Mouse (Mus musculus): ENCODE results near the gene Apopt1. TPM values are rescaled to one million over a fixed set of nuclear protein-coding genes. Genes with fewer than 3 reads are reported as not detected.

The Apopt1 gene
- 10.9 TPM for polyA plus RNA-seq (2015; fragmentation: Illumina TruSeq; extraction: RNeasy Lipid Tissue Mini Kit (QIAGEN cat#74804); ENCODE audit: insufficient read depth, low read depth, low replicate concordance)

DNA sequence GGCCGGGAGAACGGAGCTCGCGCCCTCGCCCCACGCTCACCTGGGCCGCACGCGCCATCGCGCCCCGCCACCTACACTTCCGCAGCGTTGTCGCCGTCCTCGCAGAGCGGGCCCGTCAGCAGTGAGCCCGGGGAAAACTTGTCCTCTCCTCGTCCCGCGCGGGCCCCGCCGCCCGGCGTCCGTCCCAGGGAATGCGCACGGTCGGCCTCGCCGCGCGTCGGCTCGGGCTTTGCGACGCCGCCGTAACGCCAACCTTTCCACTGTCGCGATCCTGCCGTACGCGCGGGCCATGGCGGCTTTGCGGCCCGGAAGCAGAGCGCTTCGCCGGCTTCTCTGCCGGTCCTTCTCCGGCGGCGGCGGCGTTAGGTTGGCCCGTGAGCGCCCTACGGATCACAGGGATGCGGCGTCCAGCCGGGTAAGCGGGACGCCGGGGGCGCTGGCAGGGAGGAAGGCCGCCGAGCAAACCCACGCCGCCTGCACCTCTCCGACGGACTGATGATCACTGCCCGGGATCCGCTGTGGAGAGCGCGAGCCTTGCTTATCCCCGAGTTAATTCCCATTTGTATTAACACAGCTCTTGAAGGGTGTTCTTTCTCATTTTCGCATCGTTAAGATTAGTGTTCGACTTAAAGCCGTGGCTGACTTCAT, at the start of gene Apopt1, which contains the start of gene Bag5:
Gene Apopt1, plus strand, starts transcription at position 258 of the 648 bp plus-strand sequence.
Gene Bag5, minus strand, starts transcription at position 254 of the 648 bp plus-strand sequence.

GRCm38 (mm10) chr12:111672176-111672575, 40.9 kb upstream of the Apopt1 start, which contains the start of gene Ckb:
Gene Ckb, minus strand, starts transcription at chr12:111672338.

GRCm38 (mm10) chr12:111677882-111678669, 35.0 kb upstream of the Apopt1 start, which contains the start of gene Trmt61a:
Gene Trmt61a, plus strand, starts transcription at chr12:111678105.

GRCm38 (mm10) chr12:111758381-111759175, 45.5 kb downstream of the Apopt1 start, which contains the start of gene Klc1:
Gene Klc1, plus strand, starts transcription at chr12:111758849.

Other genes with a start within 250 kb of the Apopt1 start
- gene Gm266, start 227.4 kb upstream of the Apopt1 start, polyA plus RNA-seq (2015; fragmentation: Illumina TruSeq; extraction: RNeasy Lipid Tissue Mini Kit (QIAGEN cat#74804); ENCODE audit: insufficient read depth, low read depth, low replicate concordance), result not detected
- gene Eif5, start 175.2 kb upstream of the Apopt1 start, polyA plus RNA-seq (2015; fragmentation: Illumina TruSeq; extraction: RNeasy Lipid Tissue Mini Kit (QIAGEN cat#74804); ENCODE audit: insufficient read depth, low read depth, low replicate concordance), result 35.3 TPM
- gene Mark3, start 138.7 kb upstream of the Apopt1 start, polyA plus RNA-seq (2015; fragmentation: Illumina TruSeq; extraction: RNeasy Lipid Tissue Mini Kit (QIAGEN cat#74804); ENCODE audit: insufficient read depth, low read depth, low replicate concordance), result 17.2 TPM
- 18.8 TPM for gene Ckb, start 40.9 kb upstream of the Apopt1 start, polyA plus RNA-seq (2015; fragmentation: Illumina TruSeq; extraction: RNeasy Lipid Tissue Mini Kit (QIAGEN cat#74804); ENCODE audit: insufficient read depth, low read depth, low replicate concordance)
- gene Trmt61a, start 35.2 kb upstream of the Apopt1 start, polyA plus RNA-seq (2015; fragmentation: Illumina TruSeq; extraction: RNeasy Lipid Tissue Mini Kit (QIAGEN cat#74804); ENCODE audit: insufficient read depth, low read depth, low replicate concordance), result 4.0 TPM
- 7.0 TPM for gene Bag5, start within 50 bp of the Apopt1 start, polyA plus RNA-seq (2015; fragmentation: Illumina TruSeq; extraction: RNeasy Lipid Tissue Mini Kit (QIAGEN cat#74804); ENCODE audit: insufficient read depth, low read depth, low replicate concordance)
- 62.6 TPM for gene Klc1, start 45.6 kb downstream of the Apopt1 start, polyA plus RNA-seq (2015; fragmentation: Illumina TruSeq; extraction: RNeasy Lipid Tissue Mini Kit (QIAGEN cat#74804); ENCODE audit: insufficient read depth, low read depth, low replicate concordance)
- 1.3 TPM for gene Xrcc3, start 100.6 kb downstream of the Apopt1 start, polyA plus RNA-seq (2015; fragmentation: Illumina TruSeq; extraction: RNeasy Lipid Tissue Mini Kit (QIAGEN cat#74804); ENCODE audit: insufficient read depth, low read depth, low replicate concordance)
- 18.6 TPM for gene Zfyve21, start 100.9 kb downstream of the Apopt1 start, polyA plus RNA-seq (2015; fragmentation: Illumina TruSeq; extraction: RNeasy Lipid Tissue Mini Kit (QIAGEN cat#74804); ENCODE audit: insufficient read depth, low read depth, low replicate concordance)
- 8.2 TPM for gene Ppp1r13b, start 194.8 kb downstream of the Apopt1 start, polyA plus RNA-seq (2015; fragmentation: Illumina TruSeq; extraction: RNeasy Lipid Tissue Mini Kit (QIAGEN cat#74804); ENCODE audit: insufficient read depth, low read depth, low replicate concordance)

Data from pancreas, adult 10 weeks (tissue).